Mouse (Mus musculus) WW6 (cell line): ENCODE results near the gene Add2.
"Not testable (repeated sequence)": the region's sequence is repeated elsewhere in the genome, so short reads cannot be mapped to it uniquely, and the experiment has no call there.

Experiments
- DNase-seq: peaks from one replicate; pipeline ENCODE4 v3.0.0-alpha.2; 2013; ENCODE audit warnings: low read depth, low spot score

Add2 gene

GRCm38 (mm10) chr6:86028601-86029322 lies at the start of gene Add2:
Gene Add2 (plus strand): TSS chr6:86028681.
- no peak for DNase-seq

GRCm38 (mm10) chr6:85978736-85979135 lies 49.7 kb upstream of the Add2 start:
- not testable (repeated sequence) for DNase-seq

- DNase-seq = no peak
Observed at GRCm38 (mm10) chr6:85984351-85984750, 44.1 kb upstream of the Add2 start.

GRCm38 (mm10) chr6:85989570-85989969 lies 38.9 kb upstream of the Add2 start:
- DNase-seq = not testable (repeated sequence)

GRCm38 (mm10) chr6:85990774-85991173 lies 37.7 kb upstream of the Add2 start:
- DNase-seq = not testable (repeated sequence)

- DNase-seq = no peak
Observed at GRCm38 (mm10) chr6:86003405-86003925, 25.0 kb upstream of the Add2 start.

- peak; percentile 74 for DNase-seq
Observed at GRCm38 (mm10) chr6:86004271-86005148, 24.0 kb upstream of the Add2 start.

- no peak for DNase-seq
Observed at GRCm38 (mm10) chr6:86009980-86010379, 18.5 kb upstream of the Add2 start.

GRCm38 (mm10) chr6:86014812-86015211 lies 13.7 kb upstream of the Add2 start:
- not testable (repeated sequence) for DNase-seq

GRCm38 (mm10) chr6:86015871-86016270 lies 12.6 kb upstream of the Add2 start, which contains the start of gene Figla:
Gene Figla (plus strand): TSS chr6:86016171.
- no peak for DNase-seq

GRCm38 (mm10) chr6:86016793-86017350 lies 11.6 kb upstream of the Add2 start:
- no peak for DNase-seq

- no peak for DNase-seq
Observed at GRCm38 (mm10) chr6:86019415-86020237, 8.9 kb upstream of the Add2 start.

- no peak for DNase-seq
Observed at GRCm38 (mm10) chr6:86020948-86021347, 7.5 kb upstream of the Add2 start.

- no peak for DNase-seq
Observed at GRCm38 (mm10) chr6:86026632-86027292, 1.7 kb upstream of the Add2 start.

- DNase-seq = no peak
Observed at GRCm38 (mm10) chr6:86028150-86028549, 331 bp upstream of the Add2 start.

GRCm38 (mm10) chr6:86029323-86029713 lies 837 bp downstream of the Add2 start:
- no peak for DNase-seq

- no peak for DNase-seq
Observed at GRCm38 (mm10) chr6:86031527-86031926, 3.0 kb downstream of the Add2 start.

GRCm38 (mm10) chr6:86033635-86034034 lies 5.2 kb downstream of the Add2 start:
- DNase-seq = no peak

- DNase-seq = no peak
Observed at GRCm38 (mm10) chr6:86038901-86039300, 10.4 kb downstream of the Add2 start.

GRCm38 (mm10) chr6:86040140-86040539 lies 11.7 kb downstream of the Add2 start:
- no peak for DNase-seq

GRCm38 (mm10) chr6:86047510-86047909 lies 19.0 kb downstream of the Add2 start:
- no peak for DNase-seq
